Mouse (Mus musculus) left cerebral cortex, adult 11 months (tissue): ENCODE results near the gene Kctd2.
"Not testable (repeated sequence)": the region's sequence is repeated elsewhere in the genome, so short reads cannot be mapped to it uniquely, and the experiment has no call there.

Source experiments
- DNase-seq: peaks from one replicate; pipeline ENCODE4 v3.0.0; 2022; ENCODE audit warnings: low spot score

The Kctd2 gene

GRCm38 (mm10) chr11:115475025-115475757 is 55.3 kb downstream of the Kctd2 start, which contains the start of gene Armc7:
Gene Armc7 (plus strand): TSS chr11:115475667.
- DNase-seq, result peak; percentile 85

GRCm38 (mm10) chr11:115475758-115476237 is 55.9 kb downstream of the Kctd2 start:
- DNase-seq, result no peak

- DNase-seq, result not testable (repeated sequence)
These were observed 56.7 kb downstream of the Kctd2 start for GRCm38 (mm10) chr11:115476630-115477029.

- DNase-seq, result not testable (repeated sequence)
These were observed 57.5 kb downstream of the Kctd2 start for GRCm38 (mm10) chr11:115477388-115477787.

GRCm38 (mm10) chr11:115478296-115478938 is 58.5 kb downstream of the Kctd2 start:
- DNase-seq, result no peak
